Mouse (Mus musculus) thymus, postnatal 25 days (tissue): Measurements from ENCODE around the gene Zfp128.
"Not testable (repeated sequence)": the region's sequence is repeated elsewhere in the genome, so short reads cannot be mapped to it uniquely, and the experiment has no call there.

Experiments
- DNase-seq: peaks from one replicate; pipeline ENCODE4 v3.0.0; 2022

The Zfp128 gene

GRCm38 (mm10) chr7:12922729-12923128, 41.8 kb downstream of the Zfp128 start:
- no peak for DNase-seq

GRCm38 (mm10) chr7:12926316-12926715, 45.3 kb downstream of the Zfp128 start:
- no peak for DNase-seq

DNA sequence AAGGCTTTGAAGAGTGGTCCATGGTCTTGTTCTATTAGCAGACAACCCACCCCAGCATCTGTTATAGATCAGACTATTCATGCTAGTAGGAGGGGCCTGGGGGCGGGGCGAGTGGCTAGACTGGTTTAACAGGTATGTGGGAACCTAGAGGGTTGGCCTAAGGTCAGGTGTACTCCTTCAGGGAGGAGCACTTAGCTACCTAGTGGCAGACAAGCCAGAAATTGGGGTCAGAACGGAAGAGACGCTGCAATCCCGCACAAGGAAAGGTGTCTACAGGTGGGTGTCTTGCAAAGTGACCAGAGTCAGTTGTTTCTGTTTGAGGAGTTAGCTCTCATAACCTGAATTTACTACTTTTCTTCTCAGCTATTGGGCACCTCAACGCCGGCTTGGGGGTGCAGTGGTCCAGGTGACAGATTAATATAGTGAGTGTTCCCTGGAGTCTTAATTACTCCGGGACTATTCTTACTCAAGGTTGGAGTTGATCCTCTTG, 46.3 kb downstream of the Zfp128 start, which contains the start of gene Rnf225:
Rnf225 (plus strand) TSS at position 226 of the 490 bp plus-strand sequence.
- DNase-seq = no peak

- DNase-seq = no peak
These were observed 47.0 kb downstream of the Zfp128 start for GRCm38 (mm10) chr7:12927693-12928589.

DNA sequence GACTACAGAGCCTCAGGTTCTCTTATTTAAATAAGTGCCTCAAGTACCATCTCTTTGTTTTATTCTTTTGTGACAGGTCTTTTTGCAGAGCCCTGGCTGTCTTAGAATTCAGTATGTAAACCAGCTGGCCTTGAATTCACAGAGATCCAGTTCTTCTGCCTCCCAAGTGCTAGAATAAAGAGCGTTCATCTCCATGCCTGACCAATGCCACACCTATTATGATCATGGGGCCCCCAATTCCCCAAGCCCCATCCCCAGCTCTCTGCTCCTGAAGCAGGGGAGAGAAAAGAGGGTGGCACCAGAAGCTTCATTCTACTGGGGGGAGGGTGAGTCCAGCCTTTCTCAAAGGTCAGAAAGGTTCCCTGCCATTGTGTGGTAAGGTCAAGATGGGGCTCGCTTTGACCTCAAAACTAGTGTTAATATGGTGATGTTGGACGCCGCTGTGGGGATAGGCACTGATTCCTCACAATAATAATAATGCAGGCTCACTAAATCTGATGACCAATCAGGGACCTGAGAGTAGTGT, 52.7 kb downstream of the Zfp128 start:
- no peak for DNase-seq

GRCm38 (mm10) chr7:12934808-12935207, 53.8 kb downstream of the Zfp128 start:
- no peak for DNase-seq

- DNase-seq = not testable (repeated sequence)
These were observed 56.4 kb downstream of the Zfp128 start for GRCm38 (mm10) chr7:12937254-12937803.

GRCm38 (mm10) chr7:12940599-12940998, 59.6 kb downstream of the Zfp128 start:
- DNase-seq = no peak
